Mouse (Mus musculus) urinary bladder, postnatal 14 days (tissue): Measurements from ENCODE around the gene Gatad2b.
A peak's percentile ranks its signal among the peaks of the same experiment; 100 is the strongest.
"Not testable (repeated sequence)": the region's sequence is repeated elsewhere in the genome, so short reads cannot be mapped to it uniquely, and the experiment has no call there.

Experiments used
- DNase-seq: peaks from one replicate; pipeline ENCODE4 v3.0.0; 2021; ENCODE audit warnings: low spot score

Gatad2b gene

GRCm38 (mm10) chr3:90313367-90313766 is 20.4 kb downstream of the Gatad2b start:
- no peak for DNase-seq

GRCm38 (mm10) chr3:90314241-90314640 is 21.3 kb downstream of the Gatad2b start:
- DNase-seq, result no peak

- DNase-seq, result no peak
Measured at GRCm38 (mm10) chr3:90322289-90322688, 29.3 kb downstream of the Gatad2b start.

GRCm38 (mm10) chr3:90323119-90323518 is 30.1 kb downstream of the Gatad2b start:
- DNase-seq, result peak; percentile 72

- DNase-seq, result no peak
Measured at GRCm38 (mm10) chr3:90332485-90332884, 39.5 kb downstream of the Gatad2b start.

GRCm38 (mm10) chr3:90335517-90335916 is 42.5 kb downstream of the Gatad2b start:
- DNase-seq, result no peak

- no peak for DNase-seq
Measured at GRCm38 (mm10) chr3:90338190-90338589, 45.2 kb downstream of the Gatad2b start.

GRCm38 (mm10) chr3:90340177-90340576 is 47.2 kb downstream of the Gatad2b start:
- DNase-seq, result no peak

GRCm38 (mm10) chr3:90342853-90343252 is 49.9 kb downstream of the Gatad2b start:
- DNase-seq, result not testable (repeated sequence)

- no peak for DNase-seq
Measured at GRCm38 (mm10) chr3:90347847-90348246, 54.9 kb downstream of the Gatad2b start.

- no peak for DNase-seq
Measured at GRCm38 (mm10) chr3:90357959-90358358, 65.0 kb downstream of the Gatad2b start.

GRCm38 (mm10) chr3:90359230-90359629 is 66.3 kb downstream of the Gatad2b start:
- DNase-seq, result no peak

- DNase-seq, result no peak
Measured at GRCm38 (mm10) chr3:90361476-90361875, 68.5 kb downstream of the Gatad2b start.

- no peak for DNase-seq
Measured at GRCm38 (mm10) chr3:90362346-90362745, 69.4 kb downstream of the Gatad2b start.

- DNase-seq, result no peak
Measured at GRCm38 (mm10) chr3:90367001-90367632, 74.1 kb downstream of the Gatad2b start.

GRCm38 (mm10) chr3:90369041-90369440 is 76.1 kb downstream of the Gatad2b start:
- DNase-seq, result no peak

- DNase-seq, result no peak
Measured at GRCm38 (mm10) chr3:90371857-90372256, 78.9 kb downstream of the Gatad2b start.

- no peak for DNase-seq
Measured at GRCm38 (mm10) chr3:90372817-90373216, 79.8 kb downstream of the Gatad2b start.

GRCm38 (mm10) chr3:90373432-90374028 is 80.6 kb downstream of the Gatad2b start:
- DNase-seq, result peak; percentile 86

GRCm38 (mm10) chr3:90374368-90374767 is 81.4 kb downstream of the Gatad2b start:
- DNase-seq, result no peak

GRCm38 (mm10) chr3:90375562-90376246 is 82.7 kb downstream of the Gatad2b start:
- no peak for DNase-seq

GRCm38 (mm10) chr3:90376247-90376585 is 83.2 kb downstream of the Gatad2b start:
- DNase-seq, result no peak

GRCm38 (mm10) chr3:90378496-90378895 is 85.5 kb downstream of the Gatad2b start:
- no peak for DNase-seq
